Mouse (Mus musculus) splenic B cell, adult 2 months (primary cell): ENCODE results near the gene Nwd2.

Source experiments
- DNase-seq: peaks from one replicate; pipeline ENCODE4 v3.0.0-alpha.2; 2011; ENCODE audit warnings: low read depth, low spot score
- H3K27me3 ChIP-seq: 2 replicates; pipeline ENCODE4 v1.6.1; 2012; ENCODE audit warnings: mild to moderate bottlenecking, low read length, moderate library complexity, mixed read lengths; ENCODE audit not compliant: control insufficient read depth, poor library complexity, insufficient read depth, severe bottlenecking
- H3K36me3 ChIP-seq: 2 replicates; pipeline ENCODE4 v1.6.1; 2012; ENCODE audit warnings: mild to moderate bottlenecking, low read length, moderate library complexity, mixed read lengths; ENCODE audit not compliant: control insufficient read depth, poor library complexity, insufficient read depth, severe bottlenecking

Gene Nwd2

DNA sequence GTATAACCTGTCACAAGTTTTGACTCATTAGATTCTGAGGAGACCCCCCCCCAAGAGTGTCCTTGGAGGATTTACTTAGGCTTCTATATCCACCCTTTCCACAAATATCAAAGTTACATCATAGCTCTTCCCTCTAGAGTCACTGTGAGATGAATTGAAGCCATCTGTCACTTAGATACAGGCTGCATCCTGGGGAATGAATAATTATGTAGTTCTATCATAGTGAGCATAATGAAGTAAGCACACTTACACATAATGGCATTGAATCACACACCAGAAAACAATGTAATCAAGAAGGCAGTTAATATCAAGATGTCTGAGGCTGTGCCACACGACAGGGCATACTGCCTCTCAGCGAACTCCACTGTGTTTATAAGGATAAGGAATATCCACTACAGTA lies 47.9 kb downstream of the Nwd2 start:
- Histone ChIP-seq H3K27me3 (no peaks in the 10 kb centered on the region), H3K36me3 (no peaks in the 10 kb centered on the region)
- DNase-seq, result no peak

DNA sequence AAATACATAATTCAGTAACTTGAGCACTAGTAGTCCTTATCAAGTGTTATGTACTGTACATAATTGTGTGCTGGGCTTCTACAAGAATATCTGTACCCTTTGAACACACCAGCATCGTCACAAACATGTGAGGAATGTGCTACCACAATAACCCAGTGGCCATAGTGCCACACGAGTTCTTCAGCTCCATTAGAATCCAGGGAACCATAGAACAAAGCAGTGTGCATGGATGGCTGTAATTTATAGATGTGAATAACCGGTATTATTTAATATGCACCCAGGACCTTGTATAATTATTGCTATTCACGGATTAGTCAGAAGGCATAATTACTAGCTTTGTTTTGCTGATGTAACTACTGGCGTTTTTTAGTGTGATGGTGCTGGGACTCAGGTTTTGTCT lies 48.3 kb downstream of the Nwd2 start:
- no peaks in the 10 kb centered on the region for H3K36me3 ChIP-seq
- no peak for DNase-seq
- H3K27me3 ChIP-seq, result no peaks in the 10 kb centered on the region

DNA sequence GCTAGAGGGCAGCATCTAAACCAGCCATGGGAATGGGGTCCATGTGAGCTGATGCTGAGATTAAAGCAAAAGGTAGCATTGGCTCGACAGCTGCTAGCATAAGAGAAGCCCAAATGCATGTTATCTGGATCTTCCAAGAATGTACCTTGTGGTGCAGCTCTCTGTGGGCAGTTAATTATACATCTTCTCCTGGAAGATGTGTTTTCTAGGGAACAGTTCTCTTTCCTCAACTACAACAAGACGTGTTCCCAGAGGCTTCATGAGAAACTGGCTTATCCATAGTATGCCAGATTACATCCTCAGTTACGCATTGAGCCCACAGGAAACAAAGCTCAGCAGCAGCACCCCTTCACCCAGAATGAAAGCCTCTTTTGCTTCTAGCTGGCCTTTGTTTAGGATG lies 80.1 kb downstream of the Nwd2 start:
- no peak for DNase-seq
- H3K36me3 ChIP-seq, result no peaks in the 10 kb centered on the region
- no peaks in the 10 kb centered on the region for H3K27me3 ChIP-seq

- Histone ChIP-seq H3K36me3 (no peaks in the 10 kb centered on the region), H3K27me3 (no peaks in the 10 kb centered on the region)
- no peak for DNase-seq
Observed at GRCm38 (mm10) chr5:63735521-63735920, 86.6 kb downstream of the Nwd2 start.

- no peaks in the 10 kb centered on the region for H3K36me3 ChIP-seq
- no peak for DNase-seq
- H3K27me3 ChIP-seq, result no peaks in the 10 kb centered on the region
Observed at GRCm38 (mm10) chr5:63743426-63743825, 94.5 kb downstream of the Nwd2 start.

GRCm38 (mm10) chr5:63748299-63748698 lies 99.4 kb downstream of the Nwd2 start:
- Histone ChIP-seq H3K27me3 (no peaks in the 10 kb centered on the region), H3K36me3 (no peaks in the 10 kb centered on the region)
- no peak for DNase-seq

DNA sequence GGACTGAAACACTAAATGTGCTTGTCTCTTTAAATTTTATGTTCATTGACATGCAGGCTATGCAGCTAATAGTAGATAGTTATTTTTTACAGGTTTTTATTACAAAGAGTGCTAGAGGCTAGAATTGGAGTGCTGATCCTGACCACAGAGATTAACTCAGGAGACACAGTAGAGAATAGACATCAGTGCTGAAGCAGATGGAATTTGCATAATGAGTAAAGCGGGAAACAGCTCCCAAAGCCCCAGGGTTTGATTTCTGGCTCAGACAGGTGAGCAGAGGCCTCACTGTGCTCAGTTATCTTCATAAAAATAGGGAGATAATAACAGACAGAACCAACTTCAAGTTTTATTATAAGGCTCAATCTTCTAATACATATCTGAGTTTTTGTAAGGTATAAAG lies 99.9 kb downstream of the Nwd2 start:
- Histone ChIP-seq H3K27me3 (no peaks in the 10 kb centered on the region), H3K36me3 (no peaks in the 10 kb centered on the region)
- no peak for DNase-seq

DNA sequence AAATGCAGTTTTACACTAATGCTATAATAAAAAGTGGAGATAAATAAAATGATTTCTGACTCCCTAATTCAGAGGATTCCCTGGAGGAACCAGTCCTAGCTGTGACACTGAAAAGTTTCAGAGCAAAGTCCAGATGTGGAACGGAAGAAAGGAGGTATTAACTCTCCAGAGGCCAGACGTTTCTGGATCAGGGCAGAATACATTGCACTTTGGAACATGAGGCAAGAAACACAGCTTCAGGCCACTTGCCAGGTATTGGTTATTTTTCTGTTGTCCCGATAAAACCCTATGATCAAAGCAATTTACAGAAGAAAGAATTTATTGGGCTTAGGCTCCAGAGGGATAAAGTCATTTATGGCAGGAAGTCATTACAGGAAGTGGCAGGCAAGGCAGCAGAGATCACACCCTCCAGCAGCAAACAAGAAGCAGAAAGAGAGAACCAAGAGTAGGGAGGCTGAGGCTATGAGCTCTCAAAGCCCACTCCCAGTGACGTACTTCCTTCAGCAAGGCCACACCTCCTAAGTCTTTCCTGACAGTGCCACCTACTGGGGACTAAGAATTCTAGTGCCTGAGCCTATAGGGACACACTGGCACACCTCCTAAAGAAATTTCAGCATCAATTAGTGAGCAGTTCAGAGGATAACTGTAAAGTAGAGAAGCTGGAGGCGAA lies 106.3 kb downstream of the Nwd2 start:
- no peaks in the 10 kb centered on the region for H3K36me3 ChIP-seq
- H3K27me3 ChIP-seq, result no peaks in the 10 kb centered on the region
- DNase-seq, result peak; percentile 21

GRCm38 (mm10) chr5:63755938-63756337 lies 107.0 kb downstream of the Nwd2 start:
- DNase-seq, result no peak
- no peaks in the 10 kb centered on the region for H3K36me3 ChIP-seq
- no peaks in the 10 kb centered on the region for H3K27me3 ChIP-seq

DNA sequence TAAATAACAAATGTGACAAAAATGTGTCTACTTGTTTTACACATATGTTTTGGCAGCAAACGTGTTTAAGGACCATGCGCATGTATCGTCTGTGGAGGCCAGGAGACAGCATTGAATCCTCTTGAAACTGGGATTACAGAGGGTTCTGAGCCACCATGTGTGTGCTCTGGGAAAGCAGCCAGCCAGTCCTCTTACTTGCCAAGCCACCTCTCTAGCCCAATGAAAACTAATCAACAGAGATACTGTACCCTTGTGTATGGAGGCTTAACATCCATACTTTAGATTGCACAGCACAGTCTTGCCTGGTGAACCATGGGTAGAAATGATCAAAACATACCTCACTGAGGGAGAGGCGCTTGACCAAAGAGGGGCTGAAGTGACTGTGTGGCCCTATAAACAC lies 117.0 kb downstream of the Nwd2 start:
- no peak for DNase-seq
- H3K36me3 ChIP-seq, result no peaks in the 10 kb centered on the region
- H3K27me3 ChIP-seq, result no peaks in the 10 kb centered on the region

DNA sequence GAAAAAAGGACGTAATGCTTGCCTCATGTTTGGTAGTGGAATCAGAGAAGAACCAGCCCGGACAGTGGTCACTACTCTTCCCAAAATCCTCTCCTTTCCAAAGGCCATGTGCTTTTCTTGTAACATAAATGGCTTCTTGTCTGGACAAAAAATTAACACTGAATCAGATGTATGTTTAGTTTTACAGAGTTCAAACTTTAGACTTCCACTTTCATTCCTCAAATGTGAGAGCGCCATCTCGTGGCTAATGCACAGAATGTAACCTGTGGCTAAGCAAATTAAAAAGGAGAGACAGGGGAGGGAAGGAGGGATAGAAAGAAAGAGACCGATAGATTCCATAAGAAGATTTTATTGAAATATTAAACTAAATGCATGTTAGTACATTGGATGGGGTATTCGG lies 117.8 kb downstream of the Nwd2 start:
- no peaks in the 10 kb centered on the region for H3K27me3 ChIP-seq
- DNase-seq, result peak; percentile 76
- H3K36me3 ChIP-seq, result no peaks in the 10 kb centered on the region

DNA sequence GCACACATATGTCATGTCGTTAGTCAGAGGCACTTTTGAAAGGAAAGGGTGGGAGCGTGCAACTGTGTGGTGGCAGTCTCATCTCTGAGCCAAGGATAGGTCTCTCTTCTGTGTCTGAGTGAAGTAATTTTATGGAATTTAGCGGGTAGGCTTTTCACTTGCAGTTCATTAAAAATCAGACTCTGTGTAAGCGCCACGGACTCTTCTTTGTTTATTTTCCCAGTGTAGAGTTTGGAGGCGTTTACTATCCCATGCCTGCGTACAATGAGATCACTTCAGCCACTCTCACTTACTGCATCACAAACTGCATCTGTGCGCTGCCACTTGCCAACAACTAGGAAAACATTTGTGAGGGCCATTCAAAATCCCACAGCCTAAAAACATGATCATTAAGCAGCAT lies 118.6 kb downstream of the Nwd2 start:
- no peaks in the 10 kb centered on the region for H3K36me3 ChIP-seq
- no peak for DNase-seq
- H3K27me3 ChIP-seq, result no peaks in the 10 kb centered on the region

DNA sequence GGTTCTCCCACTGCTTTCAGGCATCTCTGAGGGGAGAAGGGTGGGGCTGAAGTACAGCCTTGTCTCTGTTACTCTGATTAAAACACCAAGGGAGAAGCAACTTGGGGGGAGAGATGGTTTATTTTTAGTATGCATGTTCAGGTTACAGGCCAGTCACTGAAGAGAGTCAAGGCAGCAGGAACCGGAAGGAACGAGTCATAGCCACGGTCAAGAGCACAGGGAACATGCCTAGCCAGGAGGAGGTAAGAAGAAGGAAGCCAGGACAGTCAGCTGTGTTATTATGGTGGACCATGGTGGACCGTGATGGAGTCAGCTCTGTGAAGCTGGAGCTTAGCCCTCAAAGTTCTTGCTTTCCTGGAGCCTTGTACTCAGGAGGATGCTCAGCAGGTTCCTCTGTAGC lies 119.3 kb downstream of the Nwd2 start:
- H3K36me3 ChIP-seq, result no peaks in the 10 kb centered on the region
- no peak for DNase-seq
- no peaks in the 10 kb centered on the region for H3K27me3 ChIP-seq

DNA sequence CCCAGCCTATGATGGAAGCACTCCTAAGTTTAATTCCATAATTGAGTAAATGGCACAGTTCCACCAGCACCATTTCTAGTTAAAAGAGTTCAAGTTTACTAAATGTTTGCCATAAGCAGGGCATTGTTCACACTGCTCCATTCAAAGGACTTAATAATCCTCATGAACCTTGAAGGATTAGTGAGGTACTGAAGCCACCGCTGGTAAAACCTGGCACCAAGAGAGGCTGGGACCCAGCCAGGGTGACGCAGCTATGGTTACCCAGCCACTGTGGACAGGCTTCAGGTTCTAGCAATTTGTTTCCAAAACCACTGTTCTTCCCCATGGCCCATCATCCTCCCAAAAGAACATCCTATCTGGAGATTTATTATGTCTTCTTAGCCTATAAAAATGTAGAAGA lies 124.1 kb downstream of the Nwd2 start:
- Histone ChIP-seq H3K36me3 (no peaks in the 10 kb centered on the region), H3K27me3 (no peaks in the 10 kb centered on the region)
- no peak for DNase-seq

GRCm38 (mm10) chr5:63773603-63774002 lies 124.7 kb downstream of the Nwd2 start:
- no peaks in the 10 kb centered on the region for H3K36me3 ChIP-seq
- no peaks in the 10 kb centered on the region for H3K27me3 ChIP-seq
- DNase-seq, result no peak

DNA sequence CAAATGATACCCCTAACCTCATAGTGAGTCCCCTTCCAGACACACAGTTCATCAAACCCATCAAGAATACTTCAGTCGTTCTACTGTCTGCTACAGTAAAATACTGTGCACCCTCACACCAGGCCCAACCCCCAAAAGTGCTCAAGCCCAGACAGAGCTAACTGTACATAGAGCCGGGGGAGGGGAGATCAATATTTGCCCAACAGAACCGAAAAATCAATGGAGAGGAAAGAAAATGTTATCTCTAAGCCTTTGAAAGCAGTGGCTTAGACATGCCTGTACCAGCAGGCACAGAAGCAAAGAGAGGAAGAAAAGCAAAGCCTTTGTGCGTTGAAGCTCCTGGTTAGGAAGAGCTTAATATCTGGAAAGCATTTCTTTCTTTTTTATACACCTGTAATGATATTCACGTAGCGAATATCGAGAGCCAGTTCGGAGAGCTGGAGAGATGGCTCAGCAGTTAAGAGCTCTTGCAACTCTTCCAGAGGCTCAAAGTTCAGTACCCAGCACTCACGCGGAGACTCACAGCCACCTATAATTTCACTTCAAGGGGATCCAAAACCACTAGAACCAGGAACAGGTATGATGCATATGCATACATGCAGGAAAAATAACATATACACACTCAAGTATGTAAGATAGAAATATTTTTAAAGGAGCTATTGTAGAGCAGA lies 139.4 kb downstream of the Nwd2 start:
- Histone ChIP-seq H3K27me3 (no peaks in the 10 kb centered on the region), H3K36me3 (no peaks in the 10 kb centered on the region)
- no peak for DNase-seq
